Mouse (Mus musculus) layer of hippocampus, adult 9-11 months (tissue): ENCODE measurements around the gene Psg25.
"Not testable (repeated sequence)": the region's sequence is repeated elsewhere in the genome, so short reads cannot be mapped to it uniquely, and the experiment has no call there.

Source experiments
- DNase-seq: peaks from one replicate; pipeline ENCODE4 v3.0.0; 2022

The Psg25 gene

GRCm38 (mm10) chr7:18532169-18532568 is at the start of gene Psg25:
Gene Psg25 (minus strand): TSS chr7:18532269.
- DNase-seq, result no peak

- no peak for DNase-seq
Measured at GRCm38 (mm10) chr7:18567205-18567604, 35.1 kb upstream of the Psg25 start, which contains the start of gene Psg27. Gene Psg27 (minus strand): TSS chr7:18567305.

GRCm38 (mm10) chr7:18559850-18560249 is 27.8 kb upstream of the Psg25 start:
- DNase-seq, result no peak

GRCm38 (mm10) chr7:18555751-18556150 is 23.7 kb upstream of the Psg25 start:
- DNase-seq, result not testable (repeated sequence)

GRCm38 (mm10) chr7:18533420-18533819 is 1.4 kb upstream of the Psg25 start:
- DNase-seq, result no peak

- DNase-seq, result no peak
Measured at GRCm38 (mm10) chr7:18524668-18525067, 7.4 kb downstream of the Psg25 start.

- DNase-seq, result not testable (repeated sequence)
Measured at GRCm38 (mm10) chr7:18512848-18513247, 19.2 kb downstream of the Psg25 start.

- DNase-seq, result not testable (repeated sequence)
Measured at GRCm38 (mm10) chr7:18512417-18512816, 19.7 kb downstream of the Psg25 start.

- DNase-seq, result no peak
Measured at GRCm38 (mm10) chr7:18511479-18511878, 20.6 kb downstream of the Psg25 start.

- DNase-seq, result no peak
Measured at GRCm38 (mm10) chr7:18484077-18484476, 48.0 kb downstream of the Psg25 start, which contains the start of gene Psg26. Gene Psg26 (minus strand): TSS chr7:18484177.
